Mouse (Mus musculus): ENCODE measurements around the gene Rapgef3. TPM values are rescaled to one million over a fixed set of nuclear protein-coding genes. Genes with fewer than 3 reads are reported as not detected.

Rapgef3 gene
- polyA plus RNA-seq, 1 experiment from 2014 or later: 4.0 TPM

DNA sequence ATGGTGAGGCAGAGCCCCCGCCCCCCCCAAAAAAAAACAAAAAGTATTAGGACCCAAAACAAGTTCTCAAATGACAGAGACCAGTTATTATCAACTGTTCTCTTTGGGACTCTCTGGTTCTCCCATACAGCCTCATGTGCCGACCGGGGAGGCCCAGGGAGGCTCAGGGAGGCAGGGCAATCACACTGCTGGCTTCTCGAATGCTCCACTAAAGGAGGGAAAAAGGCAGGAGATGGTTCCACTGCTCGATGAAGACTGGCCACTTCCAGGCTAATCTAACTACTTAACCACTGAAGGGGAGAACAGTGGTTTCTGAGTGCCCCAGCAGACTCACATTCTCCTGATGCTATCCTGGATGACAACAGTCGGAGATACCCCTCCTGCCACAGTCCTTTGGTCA is 55.2 kb downstream of the Rapgef3 start:
- Histone ChIP-seq H3K9ac (ENCODE audit: low read depth, low read length) (no peak overlapping the region), H3K4me1 (replicated peaks; ENCODE audit: control insufficient read depth, insufficient read depth, low read length) (no peaks in the 10 kb centered on the region), H3K4me3 (ENCODE audit: low read depth, low read length) (no peak overlapping the region), H3K9me3 (ENCODE audit: control insufficient read depth, low read length) (no peaks in the 10 kb centered on the region), H3K36me3 (ENCODE audit: control insufficient read depth, insufficient read depth, low read length) (no peaks in the 10 kb centered on the region), H3K4me2 (replicated peaks; ENCODE audit: low read depth, low read length) (no peak overlapping the region), H3K27ac (ENCODE audit: low read depth, low read length) (no peak overlapping the region), H3K27me3 (ENCODE audit: control insufficient read depth, insufficient read depth, low read length) (no peaks in the 10 kb centered on the region)
- 72% methylated on average over 6 of the region's 6 CpGs for WGBS
- DNase-seq (ENCODE audit: low spot score) (no peak), ATAC-seq (ENCODE audit: low FRiP score) (no peak)

DNA sequence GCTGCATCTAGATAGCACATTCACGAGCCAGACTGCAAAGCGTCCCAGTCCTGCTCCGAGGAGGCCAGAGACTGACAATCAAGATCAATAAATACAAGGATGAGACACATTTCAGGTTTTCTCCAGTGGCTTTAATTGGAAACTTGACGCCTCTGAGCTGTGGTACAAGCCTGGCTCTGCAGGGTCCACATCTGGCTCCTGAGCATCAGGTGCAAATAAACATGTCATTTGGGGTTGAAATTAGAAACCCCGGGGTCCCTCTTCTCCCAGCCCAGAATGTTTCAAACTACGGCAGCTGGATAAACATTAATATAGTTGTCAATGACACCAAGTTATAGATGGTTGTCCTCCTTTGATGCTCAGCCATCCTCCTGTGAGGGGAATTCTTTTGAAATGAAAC is 56.9 kb downstream of the Rapgef3 start:
- no peaks in the 10 kb centered on the region for H3K4me1 ChIP-seq (replicated peaks; ENCODE audit: control insufficient read depth, insufficient read depth, low read length)
- no peaks in the 10 kb centered on the region for H3K36me3 ChIP-seq (ENCODE audit: control insufficient read depth, insufficient read depth, low read length)
- ATAC-seq (ENCODE audit: low FRiP score) (no peak), DNase-seq (ENCODE audit: low spot score) (no peak)
- H3K9ac ChIP-seq (ENCODE audit: low read depth, low read length): no peak overlapping the region
- WGBS: 70% methylated on average over 6 of the region's 6 CpGs
- no peak overlapping the region for H3K27ac ChIP-seq (ENCODE audit: low read depth, low read length)
- no peaks in the 10 kb centered on the region for H3K9me3 ChIP-seq (ENCODE audit: control insufficient read depth, low read length)
- H3K4me3 ChIP-seq (ENCODE audit: low read depth, low read length): no peak overlapping the region
- H3K4me2 ChIP-seq (replicated peaks; ENCODE audit: low read depth, low read length): no peak overlapping the region
- H3K27me3 ChIP-seq (ENCODE audit: control insufficient read depth, insufficient read depth, low read length): no peaks in the 10 kb centered on the region

DNA sequence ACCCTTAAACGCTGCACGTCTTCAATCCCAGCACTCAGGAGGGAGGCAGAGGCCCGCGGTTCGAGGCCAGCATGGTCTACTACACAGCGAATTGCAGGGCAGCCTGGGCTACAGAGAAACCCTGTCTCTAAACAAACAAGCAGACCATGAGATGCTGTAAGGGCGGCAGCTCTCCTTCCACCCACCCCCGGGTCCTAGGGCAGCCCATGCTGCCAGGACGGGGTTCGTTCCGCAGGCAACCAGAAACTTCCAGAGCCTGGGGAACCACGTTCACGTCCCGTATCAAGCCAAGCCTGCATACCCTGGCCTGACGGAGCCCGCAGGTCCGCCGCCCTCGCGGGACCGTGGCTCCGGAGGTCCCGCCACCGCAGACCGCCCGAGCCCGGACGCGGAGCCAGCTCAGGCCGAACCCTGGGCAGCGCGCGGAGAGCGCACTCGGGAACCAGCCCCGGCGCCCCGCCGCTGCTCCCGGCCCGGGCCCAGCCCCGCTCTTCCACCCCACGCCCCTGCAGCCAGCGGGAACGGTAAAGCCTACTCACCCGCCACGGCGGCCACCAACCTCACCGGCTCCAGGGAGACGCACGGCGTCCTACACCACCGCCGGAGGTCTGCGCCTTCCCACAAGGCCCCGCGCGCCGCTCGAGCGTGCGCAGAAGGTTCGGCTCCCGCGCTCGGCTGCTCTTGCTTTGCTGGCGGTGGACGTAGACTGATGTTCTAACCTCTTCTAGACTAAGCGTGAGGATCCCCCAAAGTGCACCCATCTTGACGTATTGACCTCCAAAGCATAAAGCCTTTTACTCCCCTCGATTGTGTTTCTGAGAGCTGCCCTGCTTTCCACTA is 62.3 kb downstream of the Rapgef3 start, which contains the start of gene Rpap3:
Gene Rpap3 (minus strand): TSS at position 615 of the 840 bp plus-strand sequence.
- peak; percentile 92 for ATAC-seq (ENCODE audit: low FRiP score)
- H3K27ac ChIP-seq (ENCODE audit: low read depth, low read length): 0 out of 2 replicates have a peak within 1 kb of the TSS, but pooled peaks have one; percentile 42

DNA sequence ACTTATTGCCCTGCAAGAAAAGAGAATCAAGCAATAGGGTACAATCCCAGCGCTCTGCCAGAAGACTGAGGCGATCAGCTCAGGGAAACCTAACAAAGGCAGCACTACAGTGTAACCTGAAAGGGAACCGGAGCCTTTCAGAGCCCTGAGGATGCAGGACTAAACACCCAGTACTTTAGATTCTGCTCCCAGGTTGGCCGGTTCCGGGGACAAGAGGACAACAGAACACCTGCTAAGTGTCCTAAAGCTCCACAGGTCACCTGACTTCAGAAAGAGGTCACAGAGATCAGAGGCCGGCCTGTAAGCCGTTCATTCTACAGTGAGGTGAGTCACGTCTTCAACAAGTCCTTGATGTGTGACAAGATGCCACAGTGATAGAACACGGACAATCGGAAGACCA is 71.2 kb downstream of the Rapgef3 start:
- H3K4me3 ChIP-seq (ENCODE audit: low read depth, low read length): no peak overlapping the region
- H3K27me3 ChIP-seq (ENCODE audit: control insufficient read depth, insufficient read depth, low read length): no peaks in the 10 kb centered on the region
- no peaks in the 10 kb centered on the region for H3K4me1 ChIP-seq (replicated peaks; ENCODE audit: control insufficient read depth, insufficient read depth, low read length)
- WGBS: 89% methylated on average over 10 of the region's 10 CpGs
- ATAC-seq (ENCODE audit: low FRiP score) (no peak), DNase-seq (ENCODE audit: low spot score) (no peak)
- no peak overlapping the region for H3K27ac ChIP-seq (ENCODE audit: low read depth, low read length)
- H3K36me3 ChIP-seq (ENCODE audit: control insufficient read depth, insufficient read depth, low read length): 0 out of 2 replicates have a peak, but pooled peaks cover 4% of the 10 kb centered on the region
- no peak overlapping the region for H3K4me2 ChIP-seq (replicated peaks; ENCODE audit: low read depth, low read length)
- no peak overlapping the region for H3K9ac ChIP-seq (ENCODE audit: low read depth, low read length)
- no peaks in the 10 kb centered on the region for H3K9me3 ChIP-seq (ENCODE audit: control insufficient read depth, low read length)

More for the DNA sequence above, 62.3 kb downstream of the Rapgef3 start, which contains the start of gene Rpap3:
- Histone ChIP-seq H3K27me3 (ENCODE audit: control insufficient read depth, insufficient read depth, low read length) (no peaks in the 10 kb centered on the region), H3K4me2 (replicated peaks; ENCODE audit: low read depth, low read length) (peak within 1 kb of the TSS; percentile 78), H3K4me3 (ENCODE audit: low read depth, low read length) (peak within 1 kb of the TSS; percentile 95), H3K36me3 (ENCODE audit: control insufficient read depth, insufficient read depth, low read length) (0 out of 2 replicates have a peak, but pooled peaks cover 2% of the 10 kb centered on the region), H3K9me3 (ENCODE audit: control insufficient read depth, low read length) (no peaks in the 10 kb centered on the region), H3K4me1 (replicated peaks; ENCODE audit: control insufficient read depth, insufficient read depth, low read length) (no peaks in the 10 kb centered on the region), H3K9ac (ENCODE audit: low read depth, low read length) (peak within 1 kb of the TSS; percentile 94)
- WGBS: under 1% methylated on average over 71 of the region's 71 CpGs
- DNase-seq (ENCODE audit: low spot score): peak; percentile 91

Other genes starting within 250 kb of the Rapgef3 start
- gene Rpap3, start 62.1 kb downstream of the Rapgef3 start, polyA plus RNA-seq (2014; fragmentation: Nextera tagmentation; extraction: Ambion mirVana): 44.1 and 49.2 TPM in 2 replicates
- 0.11 TPM in 1 of 2 replicates, not detected in the other for gene Endou, start 36.6 kb downstream of the Rapgef3 start, polyA plus RNA-seq (2014; fragmentation: Nextera tagmentation; extraction: Ambion mirVana)
- 28.1 and 28.4 TPM in 2 replicates for gene Slc48a1, start 10.5 kb upstream of the Rapgef3 start, polyA plus RNA-seq (2014; fragmentation: Nextera tagmentation; extraction: Ambion mirVana)
- 17.9 and 19.4 TPM in 2 replicates for gene Hdac7, start 76.5 kb upstream of the Rapgef3 start, polyA plus RNA-seq (2014; fragmentation: Nextera tagmentation; extraction: Ambion mirVana)
- gene Vdr, start 142.7 kb upstream of the Rapgef3 start, polyA plus RNA-seq (2014; fragmentation: Nextera tagmentation; extraction: Ambion mirVana): 0.22 TPM in 2 replicates
- gene Tmem106c, start 196.2 kb upstream of the Rapgef3 start, polyA plus RNA-seq (2014; fragmentation: Nextera tagmentation; extraction: Ambion mirVana): 52.0 and 59.9 TPM in 2 replicates
- gene Col2a1, start 236.7 kb upstream of the Rapgef3 start, polyA plus RNA-seq (2014; fragmentation: Nextera tagmentation; extraction: Ambion mirVana): 128 and 132 TPM in 2 replicates

Measured in hindbrain, embryonic 11.5 days (tissue).